Mouse (Mus musculus) thymus, postnatal 0 days (tissue): ENCODE measurements around the gene Serpine1. TPM values are rescaled to one million over a fixed set of nuclear protein-coding genes. Genes with fewer than 3 reads are reported as not detected.

Experiments used
- DNase-seq: peaks from one replicate; pipeline ENCODE4 v3.0.0-alpha.2; 2015; ENCODE audit warnings: low spot score
- polyA plus RNA-seq: library from polyadenylated mRNA; unstranded; fragments of >200 nt; fragmentation: Nextera tagmentation; extraction: Ambion mirVana; gene quantifications from 2 replicates; pipeline ENCODE4 v1.2.1, GENCODE M21; 2015

Serpine1 gene
- polyA plus RNA-seq, 1 experiment from 2014 or later, result 0.05 TPM

GRCm38 (mm10) chr5:137096037-137096436 lies 24.0 kb upstream of the Serpine1 start:
- DNase-seq, result no peak

GRCm38 (mm10) chr5:137095135-137095534 lies 23.1 kb upstream of the Serpine1 start:
- DNase-seq, result peak; percentile 49

- DNase-seq, result no peak
Measured at GRCm38 (mm10) chr5:137093720-137094119, 21.7 kb upstream of the Serpine1 start.

GRCm38 (mm10) chr5:137091560-137091959 lies 19.5 kb upstream of the Serpine1 start:
- no peak for DNase-seq

GRCm38 (mm10) chr5:137090870-137091269 lies 18.8 kb upstream of the Serpine1 start:
- no peak for DNase-seq

GRCm38 (mm10) chr5:137087410-137087809 lies 15.3 kb upstream of the Serpine1 start:
- DNase-seq, result no peak

GRCm38 (mm10) chr5:137085731-137086130 lies 13.7 kb upstream of the Serpine1 start:
- DNase-seq, result no peak

GRCm38 (mm10) chr5:137085021-137085420 lies 13.0 kb upstream of the Serpine1 start:
- no peak for DNase-seq

GRCm38 (mm10) chr5:137083051-137083450 lies 11.0 kb upstream of the Serpine1 start:
- no peak for DNase-seq

- no peak for DNase-seq
Measured at GRCm38 (mm10) chr5:137079849-137080248, 7.8 kb upstream of the Serpine1 start.

GRCm38 (mm10) chr5:137078616-137079015 lies 6.5 kb upstream of the Serpine1 start:
- no peak for DNase-seq

- DNase-seq, result no peak
Measured at GRCm38 (mm10) chr5:137078041-137078440, 6.0 kb upstream of the Serpine1 start.

- DNase-seq, result no peak
Measured at GRCm38 (mm10) chr5:137077187-137077586, 5.1 kb upstream of the Serpine1 start.

- no peak for DNase-seq
Measured at GRCm38 (mm10) chr5:137076191-137076930, 4.3 kb upstream of the Serpine1 start.

GRCm38 (mm10) chr5:137075726-137076125 lies 3.7 kb upstream of the Serpine1 start:
- no peak for DNase-seq

GRCm38 (mm10) chr5:137074191-137074651 lies 2.2 kb upstream of the Serpine1 start:
- no peak for DNase-seq

- no peak for DNase-seq
Measured at GRCm38 (mm10) chr5:137073141-137073540, 1.1 kb upstream of the Serpine1 start.

GRCm38 (mm10) chr5:137070881-137071605 lies 1.0 kb downstream of the Serpine1 start:
- DNase-seq, result no peak

GRCm38 (mm10) chr5:137068711-137069110 lies 3.4 kb downstream of the Serpine1 start:
- peak; percentile 21 for DNase-seq

GRCm38 (mm10) chr5:137065923-137066322 lies 6.1 kb downstream of the Serpine1 start:
- no peak for DNase-seq

- no peak for DNase-seq
Measured at GRCm38 (mm10) chr5:137065454-137065853, 6.6 kb downstream of the Serpine1 start.

GRCm38 (mm10) chr5:137062601-137063000 lies 9.5 kb downstream of the Serpine1 start:
- DNase-seq, result no peak
